Mouse (Mus musculus): Measurements from ENCODE around the gene Nr1i3. TPM values are rescaled to one million over a fixed set of nuclear protein-coding genes. Genes with fewer than 3 reads are reported as not detected.

The Nr1i3 gene
- total and polyA plus RNA-seq, 3 experiments, result 0.16 TPM; not detected in 2

- ATAC-seq (ENCODE audit: extremely low read depth, insufficient number of reproducible peaks, low FRiP score, poor library complexity, severe bottlenecking), result no peak
- H3K27me3 ChIP-seq (ENCODE audit: insufficient read depth, low read length), result peaks cover 58% of the 10 kb centered on the region
Measured at GRCm38 (mm10) chr1:171257781-171258180, 44.0 kb downstream of the Nr1i3 start.

GRCm38 (mm10) chr1:171258921-171259320 is 45.2 kb downstream of the Nr1i3 start:
- no peak overlapping the region for H3K4me3 ChIP-seq (ENCODE audit: low read depth, low read length)

More at GRCm38 (mm10) chr1:171257781-171258180, 44.0 kb downstream of the Nr1i3 start:
- Histone ChIP-seq H3K9me3 (replicated peaks) (no peaks in the 10 kb centered on the region), H3K36me3 (replicated peaks) (no peaks in the 10 kb centered on the region), H3K4me3 (ENCODE audit: low read depth, low read length) (no peak overlapping the region), H3K4me1 (ENCODE audit: insufficient read depth, low read depth, low read length) (peaks cover 21% of the 10 kb centered on the region)
- TF ChIP-seq POLR2AphosphoS5 (IDR thresholded peaks at IDR 0.05; ENCODE audit: insufficient replicate concordance, low read depth, low read length), result no peak
- TF ChIP-seq TAL1 (conservative IDR thresholded peaks at IDR 0.05; ENCODE audit: low read depth, low read length), result no peak
- no peak for TF ChIP-seq GATA1 (IDR thresholded peaks at IDR 0.05; ENCODE audit: borderline replicate concordance, low read length)
- TF ChIP-seq CTCF (IDR thresholded peaks at IDR 0.05; ENCODE audit: low read depth, low read length), result no peak
- TF ChIP-seq GATA2 (IDR thresholded peaks at IDR 0.05; ENCODE audit: borderline replicate concordance, low read depth, low read length), result no peak
- DNase-seq (ENCODE audit: low spot score), result no peak

DNA sequence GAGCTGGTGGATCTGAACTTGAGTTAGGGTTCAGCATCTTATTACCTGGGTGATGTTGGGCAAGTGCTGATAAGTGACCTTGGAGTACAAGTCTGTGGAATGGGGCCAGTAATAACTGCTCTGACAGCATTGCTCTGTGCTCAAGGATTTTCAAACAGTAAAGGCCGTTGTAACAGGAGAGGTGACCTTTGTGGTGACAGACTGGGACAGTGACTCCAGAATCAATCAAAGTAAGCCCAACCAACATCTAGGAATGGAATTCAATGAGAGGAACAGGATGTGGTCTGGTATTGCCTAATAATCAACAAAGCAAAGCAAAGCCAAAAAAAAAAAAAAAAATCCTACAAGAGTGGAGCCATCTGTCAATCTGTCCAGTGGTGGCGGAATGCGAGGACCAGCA is 46.5 kb downstream of the Nr1i3 start:
- no peak for ATAC-seq (ENCODE audit: extremely low read depth, insufficient number of reproducible peaks, low FRiP score, poor library complexity, severe bottlenecking)
- Histone ChIP-seq H3K4me1 (ENCODE audit: insufficient read depth, low read depth, low read length) (peaks cover 21% of the 10 kb centered on the region), H3K36me3 (replicated peaks) (no peaks in the 10 kb centered on the region), H3K9me3 (replicated peaks) (no peaks in the 10 kb centered on the region), H3K27me3 (ENCODE audit: insufficient read depth, low read length) (peaks cover 47% of the 10 kb centered on the region), H3K4me3 (ENCODE audit: low read depth, low read length) (no peak overlapping the region)
- no peak for TF ChIP-seq GATA2 (IDR thresholded peaks at IDR 0.05; ENCODE audit: borderline replicate concordance, low read depth, low read length)
- no peak for TF ChIP-seq CTCF (IDR thresholded peaks at IDR 0.05; ENCODE audit: low read depth, low read length)
- no peak for TF ChIP-seq POLR2AphosphoS5 (IDR thresholded peaks at IDR 0.05; ENCODE audit: insufficient replicate concordance, low read depth, low read length)
- no peak for TF ChIP-seq GATA1 (IDR thresholded peaks at IDR 0.05; ENCODE audit: borderline replicate concordance, low read length)
- TF ChIP-seq TAL1 (conservative IDR thresholded peaks at IDR 0.05; ENCODE audit: low read depth, low read length), result no peak
- DNase-seq (ENCODE audit: low spot score), result no peak

More at GRCm38 (mm10) chr1:171258921-171259320, 45.2 kb downstream of the Nr1i3 start:
- H3K36me3 ChIP-seq (replicated peaks), result no peaks in the 10 kb centered on the region
- no peaks in the 10 kb centered on the region for H3K9me3 ChIP-seq (replicated peaks)
- peaks cover 52% of the 10 kb centered on the region for H3K27me3 ChIP-seq (ENCODE audit: insufficient read depth, low read length)
- peaks cover 21% of the 10 kb centered on the region for H3K4me1 ChIP-seq (ENCODE audit: insufficient read depth, low read depth, low read length)
- no peak for TF ChIP-seq GATA2 (IDR thresholded peaks at IDR 0.05; ENCODE audit: borderline replicate concordance, low read depth, low read length)
- TF ChIP-seq TAL1 (conservative IDR thresholded peaks at IDR 0.05; ENCODE audit: low read depth, low read length), result no peak
- no peak for TF ChIP-seq CTCF (IDR thresholded peaks at IDR 0.05; ENCODE audit: low read depth, low read length)
- no peak for TF ChIP-seq GATA1 (IDR thresholded peaks at IDR 0.05; ENCODE audit: borderline replicate concordance, low read length)
- TF ChIP-seq POLR2AphosphoS5 (IDR thresholded peaks at IDR 0.05; ENCODE audit: insufficient replicate concordance, low read depth, low read length), result no peak
- ATAC-seq (ENCODE audit: extremely low read depth, insufficient number of reproducible peaks, low FRiP score, poor library complexity, severe bottlenecking) (no peak), DNase-seq (ENCODE audit: low spot score) (no peak)

DNA sequence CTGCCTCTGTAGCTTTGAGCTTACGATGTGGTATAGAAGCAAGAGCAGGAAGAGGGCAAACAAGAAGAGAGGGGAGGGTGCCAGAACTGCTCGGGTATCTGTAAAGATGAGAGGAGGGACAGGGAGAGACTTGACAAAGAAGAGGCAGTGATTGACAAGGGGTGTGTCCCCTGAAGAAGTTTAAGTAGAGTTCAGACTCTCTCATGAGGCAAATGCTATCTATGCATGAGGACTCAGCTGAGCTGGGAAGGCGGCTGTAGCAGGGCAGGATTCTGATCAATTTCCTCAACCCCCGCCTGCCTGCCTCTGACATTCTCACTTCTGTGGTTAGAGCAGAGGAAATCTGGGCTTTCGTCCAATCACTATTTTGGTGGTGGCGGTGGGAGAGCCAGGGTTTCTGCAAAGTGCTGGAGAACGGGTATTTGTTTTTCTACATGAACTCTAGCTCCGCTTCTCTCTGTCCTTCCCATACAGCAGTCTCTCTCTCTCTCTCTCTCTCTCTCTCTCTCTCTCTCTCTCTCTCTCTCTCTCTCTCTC is 48.9 kb downstream of the Nr1i3 start:
- Histone ChIP-seq H3K27me3 (ENCODE audit: insufficient read depth, low read length) (peaks cover 38% of the 10 kb centered on the region), H3K4me1 (ENCODE audit: insufficient read depth, low read depth, low read length) (peaks cover 15% of the 10 kb centered on the region), H3K9me3 (replicated peaks) (no peaks in the 10 kb centered on the region), H3K4me3 (ENCODE audit: low read depth, low read length) (no peak overlapping the region), H3K36me3 (replicated peaks) (no peaks in the 10 kb centered on the region)
- TF ChIP-seq GATA2 (IDR thresholded peaks at IDR 0.05; ENCODE audit: borderline replicate concordance, low read depth, low read length), result no peak
- no peak for TF ChIP-seq TAL1 (conservative IDR thresholded peaks at IDR 0.05; ENCODE audit: low read depth, low read length)
- TF ChIP-seq POLR2AphosphoS5 (IDR thresholded peaks at IDR 0.05; ENCODE audit: insufficient replicate concordance, low read depth, low read length), result no peak
- TF ChIP-seq GATA1 (IDR thresholded peaks at IDR 0.05; ENCODE audit: borderline replicate concordance, low read length), result no peak
- TF ChIP-seq CTCF (IDR thresholded peaks at IDR 0.05; ENCODE audit: low read depth, low read length), result no peak
- DNase-seq (ENCODE audit: low spot score) (no peak), ATAC-seq (ENCODE audit: extremely low read depth, insufficient number of reproducible peaks, low FRiP score, poor library complexity, severe bottlenecking) (no peak)

DNA sequence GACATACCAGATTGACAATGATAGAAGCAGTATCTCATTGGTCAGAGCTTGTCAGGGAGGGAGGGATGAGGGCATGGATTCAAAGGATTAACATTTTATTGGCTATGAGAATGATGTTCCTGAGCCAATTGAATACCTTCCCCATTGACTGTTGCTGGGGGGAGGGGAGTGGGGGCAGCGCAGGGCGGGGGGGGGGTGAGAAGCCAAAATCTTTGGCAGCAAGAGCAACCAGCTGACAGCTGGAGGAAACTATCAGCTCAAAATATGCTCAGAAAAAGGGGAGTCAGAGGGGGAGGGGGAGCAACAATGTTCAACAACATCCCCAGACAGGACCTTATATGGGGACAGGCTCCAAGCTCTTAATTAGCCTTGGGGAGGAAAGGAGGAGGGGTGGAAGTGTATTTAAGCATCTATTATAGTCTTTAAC is 49.4 kb downstream of the Nr1i3 start:
- Histone ChIP-seq H3K4me1 (ENCODE audit: insufficient read depth, low read depth, low read length) (peaks cover 15% of the 10 kb centered on the region), H3K4me3 (ENCODE audit: low read depth, low read length) (no peak overlapping the region), H3K27me3 (ENCODE audit: insufficient read depth, low read length) (peaks cover 35% of the 10 kb centered on the region), H3K36me3 (replicated peaks) (no peaks in the 10 kb centered on the region), H3K9me3 (replicated peaks) (no peaks in the 10 kb centered on the region)
- DNase-seq (ENCODE audit: low spot score), result no peak
- no peak for ATAC-seq (ENCODE audit: extremely low read depth, insufficient number of reproducible peaks, low FRiP score, poor library complexity, severe bottlenecking)
- TF ChIP-seq CTCF (IDR thresholded peaks at IDR 0.05; ENCODE audit: low read depth, low read length) (no peak), TAL1 (conservative IDR thresholded peaks at IDR 0.05; ENCODE audit: low read depth, low read length) (no peak), GATA2 (IDR thresholded peaks at IDR 0.05; ENCODE audit: borderline replicate concordance, low read depth, low read length) (no peak), POLR2AphosphoS5 (IDR thresholded peaks at IDR 0.05; ENCODE audit: insufficient replicate concordance, low read depth, low read length) (no peak), GATA1 (IDR thresholded peaks at IDR 0.05; ENCODE audit: borderline replicate concordance, low read length) (no peak)

DNA sequence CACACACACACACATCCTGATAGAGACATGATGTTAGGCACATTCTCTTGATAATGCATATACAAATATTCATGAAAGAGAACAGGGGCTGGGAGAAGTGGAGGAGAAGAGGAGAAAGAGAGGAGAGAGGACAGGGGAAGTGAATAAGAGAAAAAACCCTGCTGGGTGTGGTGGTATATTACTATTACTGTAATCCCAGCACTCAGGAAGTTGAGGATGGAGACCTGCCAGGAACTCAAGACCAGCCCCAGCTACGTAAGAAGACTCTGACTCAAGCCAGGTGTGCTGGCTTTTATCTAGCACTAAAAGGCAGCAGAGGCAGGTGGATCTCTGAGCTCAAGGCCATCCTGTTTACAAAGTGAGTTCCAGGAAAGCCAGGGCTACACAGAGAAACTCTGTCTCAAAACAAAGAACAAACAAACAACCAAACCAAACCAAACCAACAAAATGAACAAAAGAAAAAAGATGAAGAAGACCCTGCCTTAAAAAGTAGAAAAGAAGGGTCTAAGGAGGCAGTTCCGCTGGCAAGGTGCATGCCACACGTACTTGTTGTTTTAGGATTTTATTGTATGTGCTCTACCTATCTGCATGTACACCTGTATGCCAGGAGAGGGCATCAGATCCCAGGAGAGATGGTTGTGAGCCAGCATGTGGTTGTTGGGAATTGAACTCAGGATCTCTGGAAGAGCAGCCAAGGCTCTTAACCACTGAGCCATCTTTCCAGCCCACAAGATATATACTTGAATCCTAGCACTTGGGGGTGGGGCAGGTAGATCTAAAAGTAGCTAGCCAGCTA is 50.1 kb downstream of the Nr1i3 start:
- no peaks in the 10 kb centered on the region for H3K36me3 ChIP-seq (replicated peaks)
- peaks cover 18% of the 10 kb centered on the region for H3K4me1 ChIP-seq (ENCODE audit: insufficient read depth, low read depth, low read length)
- ATAC-seq (ENCODE audit: extremely low read depth, insufficient number of reproducible peaks, low FRiP score, poor library complexity, severe bottlenecking), result no peak

More for the DNA sequence above, 50.1 kb downstream of the Nr1i3 start:
- TF ChIP-seq POLR2AphosphoS5 (IDR thresholded peaks at IDR 0.05; ENCODE audit: insufficient replicate concordance, low read depth, low read length) (no peak), TAL1 (conservative IDR thresholded peaks at IDR 0.05; ENCODE audit: low read depth, low read length) (no peak), GATA1 (IDR thresholded peaks at IDR 0.05; ENCODE audit: borderline replicate concordance, low read length) (no peak), GATA2 (IDR thresholded peaks at IDR 0.05; ENCODE audit: borderline replicate concordance, low read depth, low read length) (no peak), CTCF (IDR thresholded peaks at IDR 0.05; ENCODE audit: low read depth, low read length) (no peak)
- Histone ChIP-seq H3K4me3 (ENCODE audit: low read depth, low read length) (no peak overlapping the region), H3K9me3 (replicated peaks) (no peaks in the 10 kb centered on the region), H3K27me3 (ENCODE audit: insufficient read depth, low read length) (peaks cover 32% of the 10 kb centered on the region)
- no peak for DNase-seq (ENCODE audit: low spot score)
